Mouse (Mus musculus) cerebellum, adult 2 months (tissue): ENCODE results near the gene Zswim8.

Experiments used
- CTCF ChIP-seq: fragments of 200-500 bp; IDR thresholded peaks from 2 replicates; pipeline ENCODE4 v1.5.1; 2011; ENCODE audit warnings: low read depth, mild to moderate bottlenecking, control low read depth, low read length, moderate library complexity, borderline replicate concordance; ENCODE audit not compliant: insufficient read depth
- POLR2A ChIP-seq: fragments of 200-500 bp; IDR thresholded peaks from 2 replicates; pipeline ENCODE4 v1.6.1; 2011; ENCODE audit warnings: low read length, control low read depth, borderline replicate concordance; ENCODE audit not compliant: insufficient read depth

DNA sequence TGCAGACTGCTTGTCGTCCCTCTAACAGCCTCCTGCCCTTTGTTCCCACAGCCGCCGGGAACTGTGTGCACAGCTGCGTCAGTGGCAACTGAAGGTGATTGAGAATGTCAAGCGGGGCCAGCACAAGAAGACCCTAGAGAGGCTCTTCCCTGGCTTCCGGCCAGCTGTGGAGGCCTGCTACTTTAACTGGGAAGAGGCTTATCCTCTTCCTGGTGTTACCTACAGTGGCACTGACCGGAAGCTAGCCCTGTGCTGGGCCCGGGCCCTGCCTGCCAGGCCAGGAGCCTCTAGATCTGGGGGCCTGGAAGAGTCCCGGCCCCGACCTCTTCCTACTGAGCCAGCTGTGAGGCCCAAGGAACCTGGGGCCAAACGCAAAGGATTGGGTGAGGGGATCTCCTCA lies 6.5 kb downstream of the Zswim8 start:
- TF ChIP-seq POLR2A (no peak), CTCF (no peak)
